Mouse (Mus musculus): Measurements from ENCODE around the gene Ss18l1. TPM values are rescaled to one million over a fixed set of nuclear protein-coding genes. Genes with fewer than 3 reads are reported as not detected.

Gene Ss18l1
- polyA plus RNA-seq, 1 experiment from 2014 or later, result 0.62 TPM

GRCm38 (mm10) chr2:180045283-180045682 is 3.0 kb downstream of the Ss18l1 start:
- Histone ChIP-seq H3K36me3 (replicated peaks; ENCODE audit: insufficient read depth, low read length) (0 out of 2 replicates have a peak, but pooled peaks cover 4% of the 10 kb centered on the region), H3K4me2 (ENCODE audit: low read depth, low read length) (no peak overlapping the region), H3K4me1 (ENCODE audit: insufficient read depth) (peaks cover 19% of the 10 kb centered on the region), H3K27ac (ENCODE audit: low read depth) (no peak overlapping the region), H3K4me3 (ENCODE audit: low read depth, low read length) (no peak overlapping the region), H3K27me3 (ENCODE audit: insufficient read depth, low read length) (no peaks in the 10 kb centered on the region), H3K9ac (replicated peaks) (no peak overlapping the region), H3K9me3 (ENCODE audit: low read length) (no peaks in the 10 kb centered on the region)
- DNase-seq, result no peak
- TF ChIP-seq EP300 (IDR thresholded peaks at IDR 0.05; ENCODE audit: low read depth) (no peak), CTCF (IDR thresholded peaks at IDR 0.05; ENCODE audit: low read depth) (peak; percentile 75)
- no peak for ATAC-seq
- WGBS (ENCODE audit: insufficient replicate concordance), result 47% methylated on average over 4 of the region's 4 CpGs

GRCm38 (mm10) chr2:180047580-180047979 is 5.3 kb downstream of the Ss18l1 start:
- Histone ChIP-seq H3K4me2 (ENCODE audit: low read depth, low read length) (no peak overlapping the region), H3K9ac (replicated peaks) (no peak overlapping the region), H3K9me3 (ENCODE audit: low read length) (no peaks in the 10 kb centered on the region), H3K27ac (ENCODE audit: low read depth) (no peak overlapping the region), H3K4me3 (ENCODE audit: low read depth, low read length) (no peak overlapping the region), H3K27me3 (ENCODE audit: insufficient read depth, low read length) (no peaks in the 10 kb centered on the region), H3K36me3 (replicated peaks; ENCODE audit: insufficient read depth, low read length) (no peaks in the 10 kb centered on the region), H3K4me1 (ENCODE audit: insufficient read depth) (peaks cover 10% of the 10 kb centered on the region)
- DNase-seq (no peak), ATAC-seq (no peak)
- 62% methylated on average over 3 of the region's 3 CpGs for WGBS (ENCODE audit: insufficient replicate concordance)
- TF ChIP-seq CTCF (IDR thresholded peaks at IDR 0.05; ENCODE audit: low read depth) (no peak), EP300 (IDR thresholded peaks at IDR 0.05; ENCODE audit: low read depth) (no peak)

GRCm38 (mm10) chr2:180047980-180048635 is 5.8 kb downstream of the Ss18l1 start:
- H3K27me3 ChIP-seq (ENCODE audit: insufficient read depth, low read length), result no peaks in the 10 kb centered on the region
- no peak overlapping the region for H3K27ac ChIP-seq (ENCODE audit: low read depth)
- ATAC-seq (no peak), DNase-seq (no peak)
- no peak for TF ChIP-seq EP300 (IDR thresholded peaks at IDR 0.05; ENCODE audit: low read depth)
- no peak for TF ChIP-seq CTCF (IDR thresholded peaks at IDR 0.05; ENCODE audit: low read depth)
- WGBS (ENCODE audit: insufficient replicate concordance), result 88% methylated on average over 18 of the region's 18 CpGs
- H3K4me2 ChIP-seq (ENCODE audit: low read depth, low read length), result no peak overlapping the region
- no peak overlapping the region for H3K9ac ChIP-seq (replicated peaks)
- peaks cover 9% of the 10 kb centered on the region for H3K4me1 ChIP-seq (ENCODE audit: insufficient read depth)
- no peaks in the 10 kb centered on the region for H3K9me3 ChIP-seq (ENCODE audit: low read length)
- H3K36me3 ChIP-seq (replicated peaks; ENCODE audit: insufficient read depth, low read length), result no peaks in the 10 kb centered on the region; the same call in 1 of the 2 replicates
- no peak overlapping the region for H3K4me3 ChIP-seq (ENCODE audit: low read depth, low read length)

- WGBS (ENCODE audit: insufficient replicate concordance), result 23% methylated on average over 5 of the region's 5 CpGs
- TF ChIP-seq EP300 (IDR thresholded peaks at IDR 0.05; ENCODE audit: low read depth) (no peak), CTCF (IDR thresholded peaks at IDR 0.05; ENCODE audit: low read depth) (peak; percentile 96)
- peaks cover 5% of the 10 kb centered on the region for H3K36me3 ChIP-seq (replicated peaks; ENCODE audit: insufficient read depth, low read length)
- no peaks in the 10 kb centered on the region for H3K9me3 ChIP-seq (ENCODE audit: low read length)
- no peak overlapping the region for H3K9ac ChIP-seq (replicated peaks)
- H3K4me1 ChIP-seq (ENCODE audit: insufficient read depth), result no peaks in the 10 kb centered on the region
- no peak overlapping the region for H3K27ac ChIP-seq (ENCODE audit: low read depth)
- H3K4me2 ChIP-seq (ENCODE audit: low read depth, low read length), result no peak overlapping the region
- ATAC-seq (peak; percentile 64), DNase-seq (peak; percentile 87)
- H3K27me3 ChIP-seq (ENCODE audit: insufficient read depth, low read length), result no peaks in the 10 kb centered on the region
- H3K4me3 ChIP-seq (ENCODE audit: low read depth, low read length), result no peak overlapping the region
Observed at GRCm38 (mm10) chr2:180050986-180051385, 8.7 kb downstream of the Ss18l1 start.

- Histone ChIP-seq H3K27me3 (ENCODE audit: insufficient read depth, low read length) (no peaks in the 10 kb centered on the region), H3K4me2 (ENCODE audit: low read depth, low read length) (no peak overlapping the region), H3K4me3 (ENCODE audit: low read depth, low read length) (no peak overlapping the region), H3K36me3 (replicated peaks; ENCODE audit: insufficient read depth, low read length) (peaks cover 6% of the 10 kb centered on the region), H3K27ac (ENCODE audit: low read depth) (no peak overlapping the region), H3K4me1 (ENCODE audit: insufficient read depth) (no peaks in the 10 kb centered on the region), H3K9ac (replicated peaks) (no peak overlapping the region), H3K9me3 (ENCODE audit: low read length) (no peaks in the 10 kb centered on the region)
- 88% methylated on average over 14 of the region's 14 CpGs for WGBS (ENCODE audit: insufficient replicate concordance)
- no peak for DNase-seq
- no peak; the same call in 1 of the 2 replicates for ATAC-seq
- TF ChIP-seq EP300 (IDR thresholded peaks at IDR 0.05; ENCODE audit: low read depth), result no peak
- peak; percentile 61 for TF ChIP-seq CTCF (IDR thresholded peaks at IDR 0.05; ENCODE audit: low read depth)
Observed at GRCm38 (mm10) chr2:180051986-180052733, 9.9 kb downstream of the Ss18l1 start.

- H3K36me3 ChIP-seq (replicated peaks; ENCODE audit: insufficient read depth, low read length), result peaks cover 9% of the 10 kb centered on the region
- H3K27me3 ChIP-seq (ENCODE audit: insufficient read depth, low read length), result no peaks in the 10 kb centered on the region
- no peaks in the 10 kb centered on the region for H3K9me3 ChIP-seq (ENCODE audit: low read length)
- H3K4me3 ChIP-seq (ENCODE audit: low read depth, low read length), result no peak overlapping the region
- no peak for TF ChIP-seq CTCF (IDR thresholded peaks at IDR 0.05; ENCODE audit: low read depth)
- no peak for TF ChIP-seq EP300 (IDR thresholded peaks at IDR 0.05; ENCODE audit: low read depth)
- 91% methylated on average over 9 of the region's 9 CpGs for WGBS (ENCODE audit: insufficient replicate concordance)
- H3K9ac ChIP-seq (replicated peaks), result no peak overlapping the region
- H3K27ac ChIP-seq (ENCODE audit: low read depth), result no peak overlapping the region
- H3K4me1 ChIP-seq (ENCODE audit: insufficient read depth), result no peaks in the 10 kb centered on the region
- no peak overlapping the region for H3K4me2 ChIP-seq (ENCODE audit: low read depth, low read length)
- ATAC-seq, result no peak
- DNase-seq, result no peak
Observed at GRCm38 (mm10) chr2:180053001-180053400, 10.7 kb downstream of the Ss18l1 start.

Measured in liver, postnatal 0 days (tissue).